Mouse (Mus musculus) G1E-ER4 (cell line): ENCODE data around the gene Dct. TPM values are rescaled to one million over a fixed set of nuclear protein-coding genes. Genes with fewer than 3 reads are reported as not detected.

ENCODE experiments used
- GATA1 ChIP-seq: IDR thresholded peaks from one replicate; pipeline ENCODE4 v1.8.0; 2012; ENCODE audit warnings: low read length, inconsistent platforms
- polyA plus RNA-seq: library from polyadenylated mRNA; stranded (reverse); fragments of >175 nt; gene quantifications from 2 replicates; pipeline ENCODE4 v1.2.3, GENCODE M21; 2012

Gene Dct
- polyA plus RNA-seq, 1 experiment = not detected

- no peak for TF ChIP-seq GATA1
Measured at GRCm38 (mm10) chr14:117993845-117994244, 58.2 kb downstream of the Dct start.

GRCm38 (mm10) chr14:117992600-117993256 lies 59.3 kb downstream of the Dct start:
- TF ChIP-seq GATA1 = no peak

GRCm38 (mm10) chr14:117990203-117990602 lies 61.8 kb downstream of the Dct start:
- TF ChIP-seq GATA1 = no peak

GRCm38 (mm10) chr14:117988444-117988843 lies 63.6 kb downstream of the Dct start:
- TF ChIP-seq GATA1 = no peak

GRCm38 (mm10) chr14:117981532-117981931 lies 70.5 kb downstream of the Dct start:
- TF ChIP-seq GATA1 = no peak

- TF ChIP-seq GATA1 = no peak
Measured at GRCm38 (mm10) chr14:117972576-117972975, 79.5 kb downstream of the Dct start.

Other genes starting within 250 kb of the Dct start
- 6.7 and 10.2 TPM in 2 replicates for gene Tgds, start 80.5 kb upstream of the Dct start, polyA plus RNA-seq
- gene Gpr180, start 84.9 kb upstream of the Dct start, polyA plus RNA-seq = 13.2 and 13.3 TPM in 2 replicates
- not detected in 2 replicates for gene Sox21, start 184.8 kb upstream of the Dct start, polyA plus RNA-seq
- not detected in 2 replicates for gene Gm9376, start 214.7 kb upstream of the Dct start, polyA plus RNA-seq